Mouse (Mus musculus): ENCODE data around the gene Gramd1a.
A peak's percentile ranks its signal among the peaks of the same experiment; 100 is the strongest.

Gramd1a gene

GRCm38 (mm10) chr7:31119556-31119955, 36.1 kb downstream of the Gramd1a start:
- peak in 1 of 2 experiments; percentile 33 for DNase-seq

GRCm38 (mm10) chr7:31118486-31118885, 37.2 kb downstream of the Gramd1a start:
- peak; percentile 80 to 87 for DNase-seq

- DNase-seq = peak; percentile 66 to 67
Observed at GRCm38 (mm10) chr7:31117465-31117864, 38.2 kb downstream of the Gramd1a start.

GRCm38 (mm10) chr7:31116721-31117145, 39.0 kb downstream of the Gramd1a start:
- peak in 1 of 2 experiments; percentile 58 for DNase-seq

GRCm38 (mm10) chr7:31115587-31116043, 40.1 kb downstream of the Gramd1a start:
- peak; percentile 79 to 84 for DNase-seq

GRCm38 (mm10) chr7:31115182-31115581, 40.5 kb downstream of the Gramd1a start, which contains the start of gene Hpn:
TSS of gene Hpn (minus strand) at chr7:31115290.
- DNase-seq = peak in 1 of 2 experiments; percentile 63

GRCm38 (mm10) chr7:31114646-31115045, 41.0 kb downstream of the Gramd1a start:
- no peak for DNase-seq

GRCm38 (mm10) chr7:31113800-31114199, 41.9 kb downstream of the Gramd1a start:
- DNase-seq = no peak

GRCm38 (mm10) chr7:31112036-31112435, 43.7 kb downstream of the Gramd1a start:
- no peak for DNase-seq

GRCm38 (mm10) chr7:31110861-31111385, 44.8 kb downstream of the Gramd1a start:
- DNase-seq = no peak

- DNase-seq = no peak
Observed at GRCm38 (mm10) chr7:31109796-31110195, 45.9 kb downstream of the Gramd1a start.

GRCm38 (mm10) chr7:31109091-31109490, 46.6 kb downstream of the Gramd1a start:
- DNase-seq = peak; percentile 77 to 86

- DNase-seq = no peak
Observed at GRCm38 (mm10) chr7:31107781-31108180, 47.9 kb downstream of the Gramd1a start.

- DNase-seq = no peak
Observed at GRCm38 (mm10) chr7:31106166-31106565, 49.5 kb downstream of the Gramd1a start.

- peak; percentile 74 to 85 for DNase-seq
Observed at GRCm38 (mm10) chr7:31105061-31105768, 50.5 kb downstream of the Gramd1a start.

- DNase-seq = no peak
Observed at GRCm38 (mm10) chr7:31100786-31101185, 54.9 kb downstream of the Gramd1a start.

- DNase-seq = no peak
Observed at GRCm38 (mm10) chr7:31099612-31099982, 56.1 kb downstream of the Gramd1a start.

- peak in 1 of 2 experiments; percentile 53 for DNase-seq
Observed at GRCm38 (mm10) chr7:31098697-31099611, 56.7 kb downstream of the Gramd1a start.

- peak; percentile 91 to 95 for DNase-seq
Observed at GRCm38 (mm10) chr7:31097583-31098248, 58.0 kb downstream of the Gramd1a start.

GRCm38 (mm10) chr7:31096892-31097564, 58.7 kb downstream of the Gramd1a start:
- no peak for DNase-seq

GRCm38 (mm10) chr7:31094774-31095501, 60.8 kb downstream of the Gramd1a start:
- peak; percentile 50 to 71 for DNase-seq

Measured in cerebellum, postnatal 25 days (tissue).